Mouse (Mus musculus) stomach, embryonic 14.5 days (tissue): ENCODE results near the gene Hdgfl3. TPM values are rescaled to one million over a fixed set of nuclear protein-coding genes. Genes with fewer than 3 reads are reported as not detected.

Experiments
- ATAC-seq: fragments of 200-750 bp; cut with Nextera tagmentation; 2 replicates; pipeline ENCODE4 v1.8.0; 2017; ENCODE audit warnings: low read depth, moderate TSS enrichment; ENCODE audit not compliant: insufficient number of reproducible peaks, insufficient read depth, low FRiP score
- H3K27ac ChIP-seq: fragments of 300-500 bp; sonication (generic); 2 replicates; pipeline ENCODE4 v1.5.1; 2014; ENCODE audit warnings: mild to moderate bottlenecking, low read length, moderate library complexity, mixed read lengths
- H3K27me3 ChIP-seq: fragments of 300-500 bp; sonication (generic); 2 replicates; pipeline ENCODE4 v1.6.1; 2014; ENCODE audit warnings: low read length, control low read depth, mixed read lengths; ENCODE audit not compliant: control insufficient read depth, insufficient read depth
- H3K36me3 ChIP-seq: fragments of 300-500 bp; sonication (generic); 2 replicates; pipeline ENCODE4 v1.6.1; 2014; ENCODE audit warnings: mild to moderate bottlenecking, control low read depth, low read length, moderate library complexity, mixed read lengths; ENCODE audit not compliant: control insufficient read depth, insufficient read depth
- H3K4me1 ChIP-seq: fragments of 300-500 bp; sonication (generic); 2 replicates; pipeline ENCODE4 v1.6.1; 2014; ENCODE audit warnings: low read length, control low read depth, mixed read lengths; ENCODE audit not compliant: control insufficient read depth, insufficient read depth
- H3K4me2 ChIP-seq: fragments of 300-500 bp; sonication (generic); replicated peaks from 2 replicates; pipeline ENCODE4 v1.6.1; 2014; ENCODE audit warnings: low read depth, low read length, control low read depth
- H3K4me3 ChIP-seq: fragments of 300-500 bp; sonication (generic); 2 replicates; pipeline ENCODE4 v1.5.1; 2014; ENCODE audit warnings: low read depth, low read length, control low read depth
- H3K9ac ChIP-seq: fragments of 300-500 bp; sonication (generic); replicated peaks from 2 replicates; pipeline ENCODE4 v1.6.1; 2014; ENCODE audit warnings: low read depth, mild to moderate bottlenecking, control low read depth, low read length, moderate library complexity, mixed read lengths
- H3K9me3 ChIP-seq: fragments of 300-500 bp; sonication (generic); 2 replicates; pipeline ENCODE4 v1.6.1; 2016; ENCODE audit warnings: low read depth, low read length, control low read depth; ENCODE audit not compliant: control insufficient read depth
- WGBS: fragments of 180-500 bp; shearing (Covaris S2); extraction: QIAGEN DNeasy Blood & Tissue Kit; methylation state at CpG from one replicate; pipeline ENCODE4 v1.1.7; 2014; 5-methylcytosine and 5-hydroxymethylcytosine counted together
- polyA plus RNA-seq: library from polyadenylated mRNA; unstranded; fragments of >200 nt; fragmentation: Nextera tagmentation; extraction: Ambion mirVana; gene quantifications from 2 replicates; pipeline ENCODE4 v1.2.1, GENCODE M21; 2014

Gene Hdgfl3
- polyA plus RNA-seq, 1 experiment from 2014 or later = 20.2 TPM

GRCm38 (mm10) chr7:81959704-81960103, 25.4 kb upstream of the Hdgfl3 start:
- Histone ChIP-seq H3K27me3 (no peaks in the 10 kb centered on the region), H3K27ac (no peak overlapping the region), H3K4me2 (no peak overlapping the region), H3K9me3 (no peaks in the 10 kb centered on the region), H3K9ac (no peak overlapping the region), H3K4me1 (peaks cover 3% of the 10 kb centered on the region; the same call in 1 of the 2 replicates), H3K36me3 (no peaks in the 10 kb centered on the region), H3K4me3 (no peak overlapping the region)
- no peak for ATAC-seq
- WGBS = 1% methylated on average over 3 of the region's 3 CpGs

- 0 out of 2 replicates have a peak, but pooled peaks have one; percentile 37 for ATAC-seq
These were observed 20.1 kb upstream of the Hdgfl3 start for GRCm38 (mm10) chr7:81954208-81954846.

GRCm38 (mm10) chr7:81950499-81950898, 16.2 kb upstream of the Hdgfl3 start:
- no peaks in the 10 kb centered on the region for H3K9me3 ChIP-seq
- WGBS = 60% methylated on average over 2 of the region's 2 CpGs

More at GRCm38 (mm10) chr7:81954208-81954846, 20.1 kb upstream of the Hdgfl3 start:
- Histone ChIP-seq H3K9ac (no peak overlapping the region), H3K27me3 (no peaks in the 10 kb centered on the region), H3K36me3 (no peaks in the 10 kb centered on the region), H3K9me3 (no peaks in the 10 kb centered on the region), H3K27ac (no peak overlapping the region), H3K4me2 (no peak overlapping the region), H3K4me3 (no peak overlapping the region), H3K4me1 (peaks cover 3% of the 10 kb centered on the region; the same call in 1 of the 2 replicates)

DNA sequence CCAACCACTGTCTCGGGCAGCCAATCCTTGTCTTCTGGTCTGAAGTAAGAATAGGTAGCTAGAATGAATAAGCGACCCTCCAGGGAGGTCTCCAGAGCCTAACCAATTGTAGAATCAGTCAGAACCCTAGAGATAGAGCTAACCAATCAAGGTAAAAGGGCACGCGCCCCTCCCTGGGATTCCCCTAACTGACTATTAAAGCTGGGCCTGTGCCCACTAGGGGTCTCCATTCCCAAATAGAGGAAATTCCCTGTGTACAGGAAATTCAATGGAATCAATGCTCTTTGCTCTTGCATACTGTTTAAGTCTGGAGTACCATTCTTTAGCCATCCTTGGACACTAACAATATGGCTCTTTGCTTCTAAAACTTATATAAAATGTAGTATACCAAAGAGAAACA, 11.1 kb upstream of the Hdgfl3 start:
- Histone ChIP-seq H3K36me3 (no peaks in the 10 kb centered on the region), H3K9ac (no peak overlapping the region), H3K27ac (no peak overlapping the region), H3K9me3 (no peaks in the 10 kb centered on the region), H3K4me3 (no peak overlapping the region), H3K4me1 (no peaks in the 10 kb centered on the region), H3K4me2 (no peak overlapping the region), H3K27me3 (no peaks in the 10 kb centered on the region)
- 28% methylated on average over 4 of the region's 4 CpGs for WGBS
- no peak for ATAC-seq

More at GRCm38 (mm10) chr7:81950499-81950898, 16.2 kb upstream of the Hdgfl3 start:
- Histone ChIP-seq H3K4me3 (no peak overlapping the region), H3K4me2 (no peak overlapping the region), H3K27ac (no peak overlapping the region), H3K27me3 (no peaks in the 10 kb centered on the region), H3K36me3 (no peaks in the 10 kb centered on the region), H3K4me1 (no peaks in the 10 kb centered on the region), H3K9ac (no peak overlapping the region)
- no peak for ATAC-seq

DNA sequence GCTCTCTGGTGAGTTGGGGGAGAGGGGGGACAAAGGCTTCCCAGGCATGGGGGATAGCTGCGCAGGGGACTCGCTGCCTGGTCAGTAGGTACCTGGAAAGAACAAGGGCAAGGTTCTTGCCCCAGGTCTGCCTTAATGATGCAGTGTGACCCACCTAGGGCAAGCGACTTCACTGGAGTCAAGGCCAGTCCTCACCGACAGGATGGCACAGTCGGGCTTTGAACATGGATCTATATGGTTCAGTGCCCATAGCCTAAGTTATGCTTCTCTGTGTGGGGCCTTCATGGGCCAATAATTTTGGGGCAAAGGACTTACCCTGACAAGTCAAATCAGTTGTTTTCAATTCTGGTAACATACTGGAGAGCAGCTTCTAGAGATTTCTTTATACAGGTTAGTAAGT, 533 bp upstream of the Hdgfl3 start:
- 10% methylated on average over 5 of the region's 5 CpGs for WGBS
- H3K27ac ChIP-seq = no peak overlapping the region

GRCm38 (mm10) chr7:81933601-81934266, 539 bp downstream of the Hdgfl3 start:
- peak overlapping the region; percentile 86 for H3K27ac ChIP-seq
- no peaks in the 10 kb centered on the region for H3K27me3 ChIP-seq
- ATAC-seq = peak; percentile 69
- H3K9ac ChIP-seq = peak overlapping the region; percentile 63
- H3K36me3 ChIP-seq = no peaks in the 10 kb centered on the region
- no peaks in the 10 kb centered on the region for H3K9me3 ChIP-seq
- under 1% methylated on average over 88 of the region's 103 CpGs for WGBS
- peaks cover 8% of the 10 kb centered on the region; the same call in 1 of the 2 replicates for H3K4me1 ChIP-seq
- peak overlapping the region; percentile 77 for H3K4me2 ChIP-seq
- H3K4me3 ChIP-seq = peak overlapping the region; percentile 63

More for the DNA sequence above, 533 bp upstream of the Hdgfl3 start:
- peak overlapping the region; percentile 77 for H3K4me2 ChIP-seq
- H3K9ac ChIP-seq = peak overlapping the region; percentile 63
- H3K9me3 ChIP-seq = no peaks in the 10 kb centered on the region
- H3K36me3 ChIP-seq = no peaks in the 10 kb centered on the region
- no peak for ATAC-seq
- H3K4me1 ChIP-seq = peaks cover 8% of the 10 kb centered on the region; the same call in 1 of the 2 replicates
- peak overlapping the region; percentile 63 for H3K4me3 ChIP-seq
- H3K27me3 ChIP-seq = no peaks in the 10 kb centered on the region

GRCm38 (mm10) chr7:81933061-81933600, 1.1 kb downstream of the Hdgfl3 start:
- ATAC-seq = peak; percentile 43; the same call in 1 of the 2 replicates
- no peaks in the 10 kb centered on the region for H3K9me3 ChIP-seq
- H3K27ac ChIP-seq = peak overlapping the region; percentile 86; the same call in 1 of the 2 replicates
- peaks cover 8% of the 10 kb centered on the region; the same call in 1 of the 2 replicates for H3K4me1 ChIP-seq
- no peaks in the 10 kb centered on the region for H3K27me3 ChIP-seq
- no peaks in the 10 kb centered on the region for H3K36me3 ChIP-seq
- 5% methylated on average over 23 of the region's 23 CpGs for WGBS
- H3K4me2 ChIP-seq = peak overlapping the region; percentile 77
- peak overlapping the region; percentile 63 for H3K9ac ChIP-seq
- peak overlapping the region; percentile 63 for H3K4me3 ChIP-seq

GRCm38 (mm10) chr7:81932521-81933045, 1.7 kb downstream of the Hdgfl3 start:
- peak overlapping the region; percentile 77 for H3K4me2 ChIP-seq
- H3K9ac ChIP-seq = 0 out of 2 replicates have a peak overlapping the region, but pooled peaks have one; percentile 63
- ATAC-seq = no peak
- H3K9me3 ChIP-seq = no peaks in the 10 kb centered on the region
- H3K4me1 ChIP-seq = peaks cover 8% of the 10 kb centered on the region; the same call in 1 of the 2 replicates
- H3K36me3 ChIP-seq = no peaks in the 10 kb centered on the region
- H3K27me3 ChIP-seq = no peaks in the 10 kb centered on the region
- WGBS = 27% methylated on average over 5 of the region's 5 CpGs
- H3K4me3 ChIP-seq = peak overlapping the region; percentile 63
- H3K27ac ChIP-seq = peak overlapping the region; percentile 7; the same call in 1 of the 2 replicates
